Mouse (Mus musculus): ENCODE measurements around the gene Gm17662. TPM values are rescaled to one million over a fixed set of nuclear protein-coding genes. Genes with fewer than 3 reads are reported as not detected.

Gm17662 gene
- polyA plus RNA-seq, 1 experiment: not detected

DNA sequence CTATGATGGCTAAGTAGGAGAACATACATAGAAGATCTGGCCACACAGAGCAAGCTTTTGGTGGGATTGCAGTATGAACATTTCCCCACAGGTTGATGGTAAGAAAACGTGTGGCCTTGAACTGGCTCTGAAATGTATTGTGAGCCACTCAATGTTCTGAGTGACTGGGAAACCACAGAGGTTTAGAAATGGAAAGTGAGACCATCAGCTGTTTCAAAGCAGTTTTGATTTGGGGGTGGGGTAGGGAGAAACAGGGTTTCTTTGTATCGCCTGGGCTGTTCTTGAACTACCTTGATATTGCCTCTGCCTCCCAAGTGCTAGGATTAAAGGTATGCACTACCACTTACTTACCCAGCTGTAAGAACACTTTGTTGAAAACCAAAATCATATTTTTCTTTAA, 1.9 kb upstream of the Gm17662 start:
- Histone ChIP-seq H3K27me3 (ENCODE audit: control insufficient read depth, insufficient read depth, low read length) (no peaks in the 10 kb centered on the region), H3K27ac (ENCODE audit: control insufficient read depth, insufficient read depth, low read depth, low read length) (no peak overlapping the region), H3K4me1 (ENCODE audit: control insufficient read depth, insufficient read depth, low read length) (no peaks in the 10 kb centered on the region), H3K36me3 (ENCODE audit: control insufficient read depth, insufficient read depth, low read length) (no peaks in the 10 kb centered on the region), H3K4me3 (ENCODE audit: control insufficient read depth, low read depth, low read length) (no peak overlapping the region)
- no peak for TF ChIP-seq CTCF (IDR thresholded peaks at IDR 0.05; ENCODE audit: control insufficient read depth, insufficient read depth, insufficient replicate concordance, low read depth, low read length)
- TF ChIP-seq POLR2A (IDR thresholded peaks at IDR 0.05; ENCODE audit: control insufficient read depth, low read depth, low read length): no peak

DNA sequence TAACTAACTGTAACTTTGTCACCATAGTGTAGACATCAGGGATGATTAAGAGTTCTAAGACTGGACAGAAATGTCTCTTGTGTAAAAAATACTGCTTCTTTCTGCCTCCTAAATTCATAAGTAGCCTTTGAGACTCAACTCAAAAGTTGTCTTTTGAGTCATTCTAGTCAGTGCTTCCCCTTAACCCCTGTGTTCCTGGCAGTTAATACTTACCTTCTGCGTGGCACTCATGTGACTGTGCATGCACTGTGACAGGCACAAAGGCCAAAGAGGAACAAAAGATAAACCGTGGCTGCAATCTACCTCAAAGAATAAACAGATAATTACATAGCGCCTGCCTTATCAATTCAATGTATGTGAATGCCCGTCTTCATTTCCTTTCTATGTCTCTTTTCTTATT, 694 bp downstream of the Gm17662 start:
- Histone ChIP-seq H3K36me3 (ENCODE audit: control insufficient read depth, insufficient read depth, low read length) (no peaks in the 10 kb centered on the region), H3K27me3 (ENCODE audit: control insufficient read depth, insufficient read depth, low read length) (no peaks in the 10 kb centered on the region), H3K27ac (ENCODE audit: control insufficient read depth, insufficient read depth, low read depth, low read length) (no peak overlapping the region), H3K4me1 (ENCODE audit: control insufficient read depth, insufficient read depth, low read length) (no peaks in the 10 kb centered on the region), H3K4me3 (ENCODE audit: control insufficient read depth, low read depth, low read length) (no peak overlapping the region)
- TF ChIP-seq POLR2A (IDR thresholded peaks at IDR 0.05; ENCODE audit: control insufficient read depth, low read depth, low read length) (no peak), CTCF (IDR thresholded peaks at IDR 0.05; ENCODE audit: control insufficient read depth, insufficient read depth, insufficient replicate concordance, low read depth, low read length) (no peak)

GRCm38 (mm10) chr4:104861241-104861640, 4.1 kb downstream of the Gm17662 start:
- Histone ChIP-seq H3K4me1 (ENCODE audit: control insufficient read depth, insufficient read depth, low read length) (no peaks in the 10 kb centered on the region), H3K27ac (ENCODE audit: control insufficient read depth, insufficient read depth, low read depth, low read length) (no peak overlapping the region), H3K27me3 (ENCODE audit: control insufficient read depth, insufficient read depth, low read length) (no peaks in the 10 kb centered on the region), H3K4me3 (ENCODE audit: control insufficient read depth, low read depth, low read length) (no peak overlapping the region), H3K36me3 (ENCODE audit: control insufficient read depth, insufficient read depth, low read length) (no peaks in the 10 kb centered on the region)
- TF ChIP-seq POLR2A (IDR thresholded peaks at IDR 0.05; ENCODE audit: control insufficient read depth, low read depth, low read length) (no peak), CTCF (IDR thresholded peaks at IDR 0.05; ENCODE audit: control insufficient read depth, insufficient read depth, insufficient replicate concordance, low read depth, low read length) (no peak)

DNA sequence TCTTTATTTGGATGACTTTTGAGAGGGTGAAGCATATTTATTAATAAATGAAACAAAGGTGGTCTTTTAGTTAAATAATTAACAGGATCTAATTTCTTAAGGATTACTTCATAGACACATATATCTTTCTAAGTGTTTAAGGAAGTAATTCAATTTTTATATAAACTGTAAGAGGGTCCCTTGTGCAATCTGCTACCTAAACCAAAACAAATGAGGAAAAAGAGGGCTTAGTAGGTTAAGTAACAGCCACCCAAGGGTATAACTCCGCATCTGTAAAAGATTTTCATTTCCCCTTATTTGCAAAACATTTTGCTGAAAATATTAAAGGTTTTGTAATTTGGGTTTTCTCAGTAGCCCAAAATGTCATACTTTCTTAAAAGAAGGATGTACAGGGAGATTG, 7.3 kb downstream of the Gm17662 start:
- H3K27me3 ChIP-seq (ENCODE audit: control insufficient read depth, insufficient read depth, low read length): no peaks in the 10 kb centered on the region
- no peaks in the 10 kb centered on the region for H3K4me1 ChIP-seq (ENCODE audit: control insufficient read depth, insufficient read depth, low read length)
- H3K4me3 ChIP-seq (ENCODE audit: control insufficient read depth, low read depth, low read length): no peak overlapping the region
- TF ChIP-seq POLR2A (IDR thresholded peaks at IDR 0.05; ENCODE audit: control insufficient read depth, low read depth, low read length) (no peak), CTCF (IDR thresholded peaks at IDR 0.05; ENCODE audit: control insufficient read depth, insufficient read depth, insufficient replicate concordance, low read depth, low read length) (no peak)
- no peaks in the 10 kb centered on the region for H3K36me3 ChIP-seq (ENCODE audit: control insufficient read depth, insufficient read depth, low read length)
- no peak overlapping the region for H3K27ac ChIP-seq (ENCODE audit: control insufficient read depth, insufficient read depth, low read depth, low read length)

DNA sequence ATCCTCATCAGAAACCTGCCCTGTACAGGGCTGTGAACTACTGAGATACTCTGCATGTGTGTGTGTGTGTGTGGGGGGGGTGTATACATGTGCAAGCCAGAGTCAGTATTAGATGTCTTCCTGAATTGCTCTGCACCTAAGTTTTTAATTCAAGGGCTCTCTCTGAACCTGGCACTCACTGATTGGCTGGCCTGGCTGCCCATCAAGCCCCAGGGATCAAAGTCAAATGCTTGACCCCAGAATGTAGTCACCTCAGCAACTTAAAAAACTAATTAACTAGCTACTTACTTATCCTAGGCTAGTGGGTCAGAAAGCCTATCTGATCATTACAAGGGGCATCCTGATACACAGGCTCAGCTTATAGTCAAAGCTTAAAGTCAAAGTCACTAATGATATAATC, 12.5 kb downstream of the Gm17662 start:
- no peaks in the 10 kb centered on the region for H3K36me3 ChIP-seq (ENCODE audit: control insufficient read depth, insufficient read depth, low read length)
- H3K27ac ChIP-seq (ENCODE audit: control insufficient read depth, insufficient read depth, low read depth, low read length): no peak overlapping the region
- no peaks in the 10 kb centered on the region for H3K27me3 ChIP-seq (ENCODE audit: control insufficient read depth, insufficient read depth, low read length)
- H3K4me1 ChIP-seq (ENCODE audit: control insufficient read depth, insufficient read depth, low read length): no peaks in the 10 kb centered on the region
- TF ChIP-seq POLR2A (IDR thresholded peaks at IDR 0.05; ENCODE audit: control insufficient read depth, low read depth, low read length) (no peak), CTCF (IDR thresholded peaks at IDR 0.05; ENCODE audit: control insufficient read depth, insufficient read depth, insufficient replicate concordance, low read depth, low read length) (no peak)
- no peak overlapping the region for H3K4me3 ChIP-seq (ENCODE audit: control insufficient read depth, low read depth, low read length)

- no peak overlapping the region for H3K4me3 ChIP-seq (ENCODE audit: control insufficient read depth, low read depth, low read length)
- no peaks in the 10 kb centered on the region for H3K36me3 ChIP-seq (ENCODE audit: control insufficient read depth, insufficient read depth, low read length)
- H3K27ac ChIP-seq (ENCODE audit: control insufficient read depth, insufficient read depth, low read depth, low read length): no peak overlapping the region
- no peaks in the 10 kb centered on the region for H3K27me3 ChIP-seq (ENCODE audit: control insufficient read depth, insufficient read depth, low read length)
- TF ChIP-seq POLR2A (IDR thresholded peaks at IDR 0.05; ENCODE audit: control insufficient read depth, low read depth, low read length): no peak
- TF ChIP-seq CTCF (IDR thresholded peaks at IDR 0.05; ENCODE audit: control insufficient read depth, insufficient read depth, insufficient replicate concordance, low read depth, low read length): no peak
- H3K4me1 ChIP-seq (ENCODE audit: control insufficient read depth, insufficient read depth, low read length): no peaks in the 10 kb centered on the region
These were observed 13.1 kb downstream of the Gm17662 start for GRCm38 (mm10) chr4:104870196-104870595.

DNA sequence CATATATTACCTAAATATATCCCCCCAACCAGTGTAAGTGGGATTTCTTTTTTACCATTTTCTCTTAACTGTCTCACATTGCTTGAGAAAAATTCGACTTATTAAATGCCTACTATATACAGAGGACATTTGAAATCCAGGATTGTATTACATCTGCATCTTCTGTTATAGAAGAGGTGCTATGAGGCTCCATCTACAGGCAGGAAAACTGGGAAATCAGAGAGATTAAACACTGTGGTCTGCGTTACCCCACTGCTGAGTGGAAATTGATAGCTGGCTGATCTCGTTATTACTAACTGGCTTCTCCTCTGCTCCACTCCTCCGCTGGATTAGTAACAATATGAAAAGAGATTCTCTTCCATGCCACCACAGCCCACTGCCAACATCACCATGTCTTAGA, 18.7 kb downstream of the Gm17662 start:
- no peaks in the 10 kb centered on the region for H3K27me3 ChIP-seq (ENCODE audit: control insufficient read depth, insufficient read depth, low read length)
- no peaks in the 10 kb centered on the region for H3K4me1 ChIP-seq (ENCODE audit: control insufficient read depth, insufficient read depth, low read length)
- H3K27ac ChIP-seq (ENCODE audit: control insufficient read depth, insufficient read depth, low read depth, low read length): no peak overlapping the region
- no peaks in the 10 kb centered on the region for H3K36me3 ChIP-seq (ENCODE audit: control insufficient read depth, insufficient read depth, low read length)
- TF ChIP-seq CTCF (IDR thresholded peaks at IDR 0.05; ENCODE audit: control insufficient read depth, insufficient read depth, insufficient replicate concordance, low read depth, low read length) (no peak), POLR2A (IDR thresholded peaks at IDR 0.05; ENCODE audit: control insufficient read depth, low read depth, low read length) (no peak)
- no peak overlapping the region for H3K4me3 ChIP-seq (ENCODE audit: control insufficient read depth, low read depth, low read length)

DNA sequence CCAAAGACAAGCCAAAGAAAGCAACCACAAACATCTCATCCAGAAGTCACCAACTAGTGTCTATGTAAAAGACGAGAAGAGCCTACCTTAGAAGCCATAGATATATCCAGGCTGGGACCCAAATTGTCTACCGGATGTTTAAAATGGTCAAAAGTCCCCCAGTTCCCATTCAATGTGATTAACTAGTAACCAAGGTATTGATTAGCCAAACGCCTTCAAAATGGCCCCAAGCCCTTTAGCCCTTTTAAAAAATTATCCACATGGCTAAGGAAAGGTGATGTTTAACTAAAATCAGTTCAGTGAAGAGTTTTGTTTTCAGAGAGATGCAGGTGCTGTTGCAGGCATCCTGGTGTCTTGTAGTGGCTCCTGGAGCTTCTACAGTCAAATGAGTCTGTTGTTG, 19.2 kb downstream of the Gm17662 start, which contains the start of gene C8a:
Gene C8a (minus strand): TSS at position 76 of the 400 bp plus-strand sequence.
- Histone ChIP-seq H3K36me3 (ENCODE audit: control insufficient read depth, insufficient read depth, low read length) (no peaks in the 10 kb centered on the region), H3K27ac (ENCODE audit: control insufficient read depth, insufficient read depth, low read depth, low read length) (no peak within 1 kb of the TSS), H3K4me3 (ENCODE audit: control insufficient read depth, low read depth, low read length) (no peak within 1 kb of the TSS), H3K27me3 (ENCODE audit: control insufficient read depth, insufficient read depth, low read length) (no peaks in the 10 kb centered on the region), H3K4me1 (ENCODE audit: control insufficient read depth, insufficient read depth, low read length) (no peaks in the 10 kb centered on the region)
- TF ChIP-seq CTCF (IDR thresholded peaks at IDR 0.05; ENCODE audit: control insufficient read depth, insufficient read depth, insufficient replicate concordance, low read depth, low read length): no peak
- no peak for TF ChIP-seq POLR2A (IDR thresholded peaks at IDR 0.05; ENCODE audit: control insufficient read depth, low read depth, low read length)

Measured in testis, adult 2 months (tissue).